Mouse (Mus musculus): ENCODE data around the gene Defa30.
"Not testable (repeated sequence)": the region's sequence is repeated elsewhere in the genome, so short reads cannot be mapped to it uniquely, and the experiment has no call there.

Gene Defa30

DNA sequence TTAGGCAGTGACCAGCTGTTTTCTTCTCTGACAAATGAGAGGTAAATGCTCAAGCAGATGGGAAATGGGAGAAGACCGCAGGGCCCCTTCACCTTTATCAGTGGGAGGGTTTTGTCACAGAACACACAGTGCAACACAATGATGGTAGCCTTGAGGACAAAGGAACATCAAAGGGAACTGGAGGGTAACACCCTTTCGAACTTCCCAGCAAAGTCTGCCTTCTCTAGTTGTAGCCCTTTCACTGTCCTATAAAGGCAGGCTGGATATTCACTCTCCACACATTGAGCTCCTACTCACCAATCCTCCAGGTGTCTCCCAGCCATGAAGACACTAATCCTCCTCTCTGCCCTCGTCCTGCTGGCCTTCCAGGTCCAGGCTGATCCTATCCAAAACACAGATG, at the start of gene Defa30:
Gene Defa30, plus strand, starts transcription at position 301 of the 400 bp plus-strand sequence.
- DNase-seq = not testable (repeated sequence)

DNA sequence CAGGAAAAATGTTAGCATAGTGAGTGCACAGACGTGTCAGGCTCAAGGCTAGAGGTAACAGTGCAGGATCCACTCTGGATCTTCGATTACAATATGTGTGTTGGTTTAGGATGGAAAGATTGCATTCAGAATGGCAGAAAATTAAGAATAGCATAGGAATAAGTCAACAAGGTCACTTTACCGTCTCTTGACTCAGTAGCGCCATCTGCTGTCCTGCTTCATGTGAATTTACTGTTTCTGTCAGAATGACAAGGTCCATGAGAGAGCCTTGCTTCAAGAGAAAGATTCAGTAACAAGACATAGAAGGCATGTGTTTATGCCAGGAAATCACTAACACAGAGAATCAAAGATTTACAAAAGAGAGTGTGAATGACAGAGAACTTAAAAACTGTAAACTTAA, 41.3 kb upstream of the Defa30 start:
- peak; percentile 3 for DNase-seq

DNA sequence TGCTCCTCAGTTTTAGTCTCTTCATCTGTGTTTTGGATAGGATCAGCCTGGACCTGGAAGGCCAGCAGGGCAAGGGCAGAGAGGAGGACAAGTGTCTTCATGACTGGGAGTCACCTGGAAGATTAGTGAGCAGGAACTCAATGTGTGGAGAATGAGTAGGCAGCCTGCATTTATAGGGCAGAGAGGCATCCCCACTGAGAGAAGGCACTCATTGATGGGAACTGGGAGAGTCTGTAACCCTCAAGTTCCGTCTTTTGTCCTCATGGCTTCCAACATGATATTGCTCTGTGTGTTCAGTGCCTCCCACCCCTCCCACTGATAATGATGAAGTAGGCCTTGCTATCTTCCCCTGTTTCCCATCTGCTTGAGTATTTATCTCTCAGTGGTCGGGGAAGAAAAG, 38.5 kb upstream of the Defa30 start, which contains the start of gene Gm14851:
Gene Gm14851, minus strand, starts transcription at position 101 of the 400 bp plus-strand sequence.
- not testable (repeated sequence) for DNase-seq

- DNase-seq = not testable (repeated sequence)
These were observed 27.5 kb downstream of the Defa30 start, which contains the start of gene Defa22 for GRCm38 (mm10) chr8:21161977-21162376. Defa22 (plus strand) TSS chr8:21162277.
